Mouse (Mus musculus) gastrocnemius, adult 2 months (tissue): ENCODE data around the gene Dglucy. TPM values are rescaled to one million over a fixed set of nuclear protein-coding genes. Genes with fewer than 3 reads are reported as not detected.

Experiments used
- DNase-seq: peaks from one replicate; pipeline ENCODE4 v3.0.0; 2022
- H3K27ac ChIP-seq: fragments of 200-600 bp; 2 replicates; pipeline ENCODE4 v1.8.1; 2022; ENCODE audit warnings: mild to moderate bottlenecking
- H3K4me3 ChIP-seq: fragments of 200-600 bp; 2 replicates; pipeline ENCODE4 v1.8.1; 2022; ENCODE audit warnings: mild to moderate bottlenecking, moderate library complexity
- CTCF ChIP-seq: fragments of 200-600 bp; IDR thresholded peaks from 2 replicates; pipeline ENCODE4 v1.8.1; 2022; ENCODE audit warnings: antibody characterized with exemption, mild to moderate bottlenecking, moderate library complexity
- intact Hi-C: fragments of 180-260 bp; cut with DNase I; formaldehyde crosslinking; loops from one replicate; pipeline ENCODE4 v1.15.1; 2025
- total RNA-seq, 2 experiments: library from RNA; stranded (reverse); gene quantifications; 2 replicates each; pipeline ENCODE4 v1.2.3; 2021

Gene Dglucy
- total RNA-seq, 2 experiments from 2014 or later, result 19.1 to 21.6 TPM

- no peak for DNase-seq
- H3K4me3 ChIP-seq, result no peak overlapping the region
- no peak overlapping the region for H3K27ac ChIP-seq
- intact Hi-C loops, result no loop called here
- TF ChIP-seq CTCF, result no peak
These were observed 52.2 kb downstream of the Dglucy start for GRCm38 (mm10) chr12:100831021-100831420.

GRCm38 (mm10) chr12:100831629-100832325 is 52.9 kb downstream of the Dglucy start:
- intact Hi-C loops, result no loop called here
- TF ChIP-seq CTCF, result no peak
- no peak for DNase-seq
- Histone ChIP-seq H3K27ac (no peak overlapping the region), H3K4me3 (no peak overlapping the region)

GRCm38 (mm10) chr12:100837208-100837607 is 58.4 kb downstream of the Dglucy start:
- no peak for DNase-seq
- no peak overlapping the region for H3K27ac ChIP-seq
- TF ChIP-seq CTCF, result no peak
- no peak overlapping the region for H3K4me3 ChIP-seq
- intact Hi-C loops, result no loop called here

- no peak overlapping the region for H3K4me3 ChIP-seq
- TF ChIP-seq CTCF, result no peak
- H3K27ac ChIP-seq, result peak overlapping the region; percentile 68
- intact Hi-C loops, result loop anchor here (2.0 kb wide), 1 partner anchor 16 kb away; no protein-coding TSS in a partner anchor
- DNase-seq, result peak; percentile 38
These were observed 60.3 kb downstream of the Dglucy start for GRCm38 (mm10) chr12:100839079-100839600.

GRCm38 (mm10) chr12:100839926-100840325 is 61.1 kb downstream of the Dglucy start:
- peak overlapping the region; percentile 68 for H3K27ac ChIP-seq
- intact Hi-C loops, result loop anchor here (2.0 to 5.0 kb wide), 5 partner anchors 17 to 261 kb away; partner anchors contain the start of gene Dglucy
- no peak overlapping the region for H3K4me3 ChIP-seq
- TF ChIP-seq CTCF, result no peak
- DNase-seq, result peak; percentile 86

- DNase-seq, result peak; percentile 87
- TF ChIP-seq CTCF, result peak; percentile 96; the same call in 1 of the 2 replicates
- peak overlapping the region; percentile 53 for H3K27ac ChIP-seq
- intact Hi-C loops, result loop anchor here (1.0 to 5.0 kb wide), 5 partner anchors 49 to 263 kb away; partner anchors contain the start of gene Dglucy
- no peak overlapping the region for H3K4me3 ChIP-seq
These were observed 62.4 kb downstream of the Dglucy start for GRCm38 (mm10) chr12:100841211-100841792.

GRCm38 (mm10) chr12:100843171-100843570 is 64.3 kb downstream of the Dglucy start:
- no peak for DNase-seq
- intact Hi-C loops, result loop anchor here (5.0 kb wide), 2 partner anchors 51 to 66 kb away; partner anchors contain the start of gene Dglucy
- Histone ChIP-seq H3K4me3 (no peak overlapping the region), H3K27ac (no peak overlapping the region)
- no peak for TF ChIP-seq CTCF

GRCm38 (mm10) chr12:100844546-100844945 is 65.7 kb downstream of the Dglucy start:
- H3K4me3 ChIP-seq, result no peak overlapping the region
- H3K27ac ChIP-seq, result no peak overlapping the region
- no peak for TF ChIP-seq CTCF
- DNase-seq, result no peak
- intact Hi-C loops, result loop anchor here (5.0 kb wide), 2 partner anchors 52 to 67 kb away; partner anchors contain the start of gene Dglucy

- Histone ChIP-seq H3K4me3 (no peak overlapping the region), H3K27ac (no peak overlapping the region)
- peak; percentile 16 for TF ChIP-seq CTCF
- intact Hi-C loops, result no loop called here
- no peak for DNase-seq
These were observed 67.0 kb downstream of the Dglucy start for GRCm38 (mm10) chr12:100845829-100846228.

GRCm38 (mm10) chr12:100846566-100846965 is 67.7 kb downstream of the Dglucy start:
- no peak for TF ChIP-seq CTCF
- Histone ChIP-seq H3K4me3 (no peak overlapping the region), H3K27ac (no peak overlapping the region)
- intact Hi-C loops, result no loop called here
- no peak for DNase-seq

GRCm38 (mm10) chr12:100847437-100848080 is 68.7 kb downstream of the Dglucy start:
- DNase-seq, result no peak
- no peak overlapping the region for H3K27ac ChIP-seq
- intact Hi-C loops, result no loop called here
- no peak for TF ChIP-seq CTCF
- H3K4me3 ChIP-seq, result no peak overlapping the region

- H3K4me3 ChIP-seq, result no peak overlapping the region
- intact Hi-C loops, result loop anchor here (1.0 to 10.0 kb wide), 2 partner anchors 76 to 185 kb away; no protein-coding TSS in a partner anchor
- no peak overlapping the region for H3K27ac ChIP-seq
- peak; percentile 36 for DNase-seq
- TF ChIP-seq CTCF, result peak; percentile 92
These were observed 70.7 kb downstream of the Dglucy start for GRCm38 (mm10) chr12:100849421-100850138.
